Mouse (Mus musculus): ENCODE data around the gene Ehbp1. TPM values are rescaled to one million over a fixed set of nuclear protein-coding genes. Genes with fewer than 3 reads are reported as not detected.

Ehbp1 gene
- polyA plus RNA-seq, 1 experiment, result 22.2 TPM

GRCm38 (mm10) chr11:22286371-22286872, 55.7 kb downstream of the Ehbp1 start:
- no peak for DNase-seq (ENCODE audit: low spot score)

- DNase-seq (ENCODE audit: low spot score), result no peak
Observed at GRCm38 (mm10) chr11:22276656-22277055, 65.4 kb downstream of the Ehbp1 start.

- DNase-seq (ENCODE audit: low spot score), result no peak
Observed at GRCm38 (mm10) chr11:22274144-22274543, 67.9 kb downstream of the Ehbp1 start.

- DNase-seq (ENCODE audit: low spot score), result no peak
Observed at GRCm38 (mm10) chr11:22273378-22273777, 68.7 kb downstream of the Ehbp1 start.

- no peak for DNase-seq (ENCODE audit: low spot score)
Observed at GRCm38 (mm10) chr11:22271889-22272288, 70.2 kb downstream of the Ehbp1 start.

GRCm38 (mm10) chr11:22269643-22270042, 72.4 kb downstream of the Ehbp1 start:
- DNase-seq (ENCODE audit: low spot score), result no peak

- no peak for DNase-seq (ENCODE audit: low spot score)
Observed at GRCm38 (mm10) chr11:22269173-22269572, 72.9 kb downstream of the Ehbp1 start.

GRCm38 (mm10) chr11:22267014-22267413, 75.1 kb downstream of the Ehbp1 start:
- DNase-seq (ENCODE audit: low spot score), result no peak

GRCm38 (mm10) chr11:22255418-22255817, 86.7 kb downstream of the Ehbp1 start:
- DNase-seq (ENCODE audit: low spot score), result no peak

- DNase-seq (ENCODE audit: low spot score), result no peak
Observed at GRCm38 (mm10) chr11:22249363-22249762, 92.7 kb downstream of the Ehbp1 start.

GRCm38 (mm10) chr11:22247736-22248135, 94.4 kb downstream of the Ehbp1 start:
- DNase-seq (ENCODE audit: low spot score), result no peak

GRCm38 (mm10) chr11:22247069-22247468, 95.0 kb downstream of the Ehbp1 start:
- no peak for DNase-seq (ENCODE audit: low spot score)

GRCm38 (mm10) chr11:22235558-22235957, 106.5 kb downstream of the Ehbp1 start:
- no peak for DNase-seq (ENCODE audit: low spot score)

GRCm38 (mm10) chr11:22234739-22235138, 107.4 kb downstream of the Ehbp1 start:
- no peak for DNase-seq (ENCODE audit: low spot score)

GRCm38 (mm10) chr11:22230906-22231305, 111.2 kb downstream of the Ehbp1 start:
- no peak for DNase-seq (ENCODE audit: low spot score)

- DNase-seq (ENCODE audit: low spot score), result no peak
Observed at GRCm38 (mm10) chr11:22225619-22226018, 116.5 kb downstream of the Ehbp1 start.

- no peak for DNase-seq (ENCODE audit: low spot score)
Observed at GRCm38 (mm10) chr11:22218222-22218621, 123.9 kb downstream of the Ehbp1 start.

GRCm38 (mm10) chr11:22216941-22217340, 125.2 kb downstream of the Ehbp1 start:
- no peak for DNase-seq (ENCODE audit: low spot score)

GRCm38 (mm10) chr11:22206611-22207010, 135.5 kb downstream of the Ehbp1 start:
- DNase-seq (ENCODE audit: low spot score), result no peak

- DNase-seq (ENCODE audit: low spot score), result no peak
Observed at GRCm38 (mm10) chr11:22206191-22206590, 135.9 kb downstream of the Ehbp1 start.

- DNase-seq (ENCODE audit: low spot score), result no peak
Observed at GRCm38 (mm10) chr11:22203413-22203812, 138.7 kb downstream of the Ehbp1 start.

- no peak for DNase-seq (ENCODE audit: low spot score)
Observed at GRCm38 (mm10) chr11:22201125-22201524, 141.0 kb downstream of the Ehbp1 start.

- no peak for DNase-seq (ENCODE audit: low spot score)
Observed at GRCm38 (mm10) chr11:22199881-22200280, 142.2 kb downstream of the Ehbp1 start.

GRCm38 (mm10) chr11:22198406-22198805, 143.7 kb downstream of the Ehbp1 start:
- no peak for DNase-seq (ENCODE audit: low spot score)

All from urinary bladder, adult 2 months (tissue).